Mouse (Mus musculus): ENCODE results near the gene 0610009B22Rik. TPM values are rescaled to one million over a fixed set of nuclear protein-coding genes. Genes with fewer than 3 reads are reported as not detected.
"Not testable (repeated sequence)": the region's sequence is repeated elsewhere in the genome, so short reads cannot be mapped to it uniquely, and the experiment has no call there.

0610009B22Rik gene
- 55.5 and 72.2 TPM in 2 replicates for polyA plus RNA-seq (2015; fragmentation: Nextera tagmentation; extraction: Ambion mirVana)

DNA sequence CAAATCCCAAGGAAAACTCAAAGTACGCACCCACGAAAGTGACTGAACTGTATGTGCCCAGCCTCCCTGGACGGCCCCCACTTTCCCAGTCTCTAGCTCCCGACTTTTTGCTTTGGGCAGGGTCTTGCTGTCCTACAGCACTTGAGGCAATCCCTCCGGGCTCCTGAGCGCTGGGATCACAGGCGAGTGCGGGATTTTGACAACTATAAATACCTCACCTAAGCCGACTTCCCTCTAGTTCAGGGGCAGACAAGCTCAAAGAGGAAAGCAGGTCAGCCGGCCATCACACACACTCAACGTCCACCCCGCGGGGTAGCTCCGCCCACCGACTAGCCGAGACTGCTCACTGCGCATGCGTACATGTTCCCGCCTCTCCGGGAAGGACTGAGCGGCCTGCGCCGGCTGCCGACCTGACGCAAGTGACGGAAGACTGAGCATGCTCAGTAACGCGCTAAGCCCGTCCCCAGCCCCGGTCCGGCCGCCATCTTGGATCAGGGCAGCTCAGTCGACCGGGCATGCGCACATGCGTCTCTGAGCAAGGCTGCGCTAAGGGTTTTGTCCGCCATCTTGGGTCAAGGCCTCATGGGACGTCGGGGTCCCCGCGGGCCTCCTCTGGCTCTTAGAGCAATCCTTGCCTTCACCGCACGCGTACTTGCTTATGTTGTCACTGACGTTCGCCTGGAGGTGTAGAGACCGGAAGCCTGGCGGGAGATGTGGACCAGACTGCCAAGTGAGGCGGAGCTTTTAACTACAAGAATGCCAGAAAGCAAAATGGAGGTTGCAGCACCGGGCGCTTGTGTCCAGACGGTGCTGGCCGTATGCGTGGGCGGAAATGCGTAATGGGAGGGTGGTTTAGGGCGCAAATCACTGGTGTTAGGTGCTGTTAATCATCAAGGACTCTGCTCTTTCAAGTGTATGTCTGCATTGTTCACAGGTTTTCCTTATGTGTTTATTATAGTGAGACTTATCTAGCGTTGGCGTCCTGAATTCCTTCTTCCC lies at the start of gene 0610009B22Rik:
0610009B22Rik (minus strand) TSS at position 545 of the 999 bp plus-strand sequence.
- ATAC-seq (replicated peaks; ENCODE audit: insufficient number of reproducible peaks, insufficient read depth, low FRiP score, low read depth): peak; percentile 99
- under 1% methylated on average over 60 of the region's 60 CpGs for WGBS
- H3K36me3 ChIP-seq: peaks cover 12% of the 10 kb centered on the region; the same call in 1 of the 2 replicates
- no peaks in the 10 kb centered on the region for H3K9me3 ChIP-seq (replicated peaks)
- peak within 1 kb of the TSS; percentile 67 for H3K4me2 ChIP-seq
- H3K27ac ChIP-seq: peak within 1 kb of the TSS; percentile 100
- H3K4me3 ChIP-seq: peak within 1 kb of the TSS; percentile 62
- H3K27me3 ChIP-seq: no peaks in the 10 kb centered on the region
- peak within 1 kb of the TSS; percentile 70 for H3K9ac ChIP-seq
- H3K4me1 ChIP-seq (replicated peaks): peaks cover 9% of the 10 kb centered on the region

DNA sequence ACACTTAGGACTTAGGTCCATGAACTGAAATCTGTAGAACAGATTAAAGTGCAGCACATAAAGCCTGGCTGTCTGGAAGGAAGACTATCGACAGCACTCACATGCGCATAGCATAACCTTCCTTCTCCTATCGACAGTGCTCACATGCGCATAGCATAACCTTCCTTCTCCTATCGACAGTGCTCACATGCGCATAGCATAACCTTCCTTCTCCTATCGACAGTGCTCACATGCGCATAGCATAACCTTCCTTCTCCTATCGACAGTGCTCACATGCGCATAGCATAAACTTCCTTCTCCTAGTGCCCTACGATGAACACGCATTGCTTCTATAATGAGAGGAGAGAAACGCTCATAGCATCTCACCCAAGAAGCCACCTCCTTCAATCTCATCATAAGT lies 45.5 kb upstream of the 0610009B22Rik start:
- not testable (repeated sequence) for ATAC-seq (replicated peaks; ENCODE audit: insufficient number of reproducible peaks, insufficient read depth, low FRiP score, low read depth); H3K4me2 ChIP-seq; H3K27me3 ChIP-seq; H3K27ac ChIP-seq; H3K4me3 ChIP-seq; H3K4me1 ChIP-seq (replicated peaks); H3K9ac ChIP-seq; H3K9me3 ChIP-seq (replicated peaks)
- 95% methylated on average over 13 of the region's 13 CpGs for WGBS
- peaks cover 40% of the 10 kb centered on the region for H3K36me3 ChIP-seq

DNA sequence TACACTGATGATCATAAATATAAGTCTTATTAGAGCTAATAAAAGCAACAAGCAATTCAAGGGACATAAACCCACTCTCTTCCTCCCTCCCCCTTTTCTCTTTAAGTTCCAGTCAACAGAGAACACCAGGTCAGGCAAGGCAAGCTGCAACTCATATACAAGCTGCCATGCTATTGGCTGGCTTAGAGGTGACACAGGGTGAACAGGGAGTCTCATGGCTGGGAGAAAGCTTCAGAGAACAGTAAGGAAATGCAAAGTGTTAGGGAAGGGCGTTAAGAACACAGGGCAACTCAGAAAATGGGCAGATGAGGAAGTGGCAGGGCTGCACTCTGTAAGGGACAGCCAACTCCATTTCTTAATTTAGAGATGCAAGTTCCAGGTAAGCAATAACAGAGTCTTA lies 44.2 kb upstream of the 0610009B22Rik start:
- H3K4me1 ChIP-seq (replicated peaks): no peaks in the 10 kb centered on the region
- WGBS: 69% methylated on average over 1 of the region's 1 CpGs

DNA sequence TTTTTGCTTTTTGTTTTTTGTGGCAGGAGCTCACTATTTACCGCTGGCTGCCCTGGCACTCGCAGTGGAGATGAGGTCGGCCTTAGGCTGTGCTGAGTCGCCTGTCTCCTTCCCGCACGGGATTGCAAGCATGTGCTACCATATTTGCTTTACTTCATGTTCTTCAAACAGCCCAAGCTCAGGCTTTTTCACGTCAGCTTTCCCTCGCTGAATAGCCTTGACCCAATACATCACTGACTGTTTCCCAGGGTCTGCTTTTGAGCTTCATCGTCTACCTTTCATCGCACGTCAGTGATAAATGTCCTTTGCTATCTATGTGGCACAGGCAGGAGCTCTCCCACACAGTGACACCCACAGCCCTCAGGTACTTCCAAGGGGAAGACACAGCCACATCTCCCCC lies 32.4 kb upstream of the 0610009B22Rik start:
- Histone ChIP-seq H3K4me1 (replicated peaks) (no peaks in the 10 kb centered on the region), H3K27ac (no peak overlapping the region), H3K4me2 (no peak overlapping the region), H3K9me3 (replicated peaks) (no peaks in the 10 kb centered on the region), H3K36me3 (peaks cover 71% of the 10 kb centered on the region), H3K9ac (no peak overlapping the region), H3K4me3 (no peak overlapping the region), H3K27me3 (no peaks in the 10 kb centered on the region)
- no peak for ATAC-seq (replicated peaks; ENCODE audit: insufficient number of reproducible peaks, insufficient read depth, low FRiP score, low read depth)
- 90% methylated on average over 11 of the region's 11 CpGs for WGBS

More for the DNA sequence above, 44.2 kb upstream of the 0610009B22Rik start:
- no peaks in the 10 kb centered on the region for H3K27me3 ChIP-seq
- H3K4me2 ChIP-seq: no peak overlapping the region
- H3K4me3 ChIP-seq: no peak overlapping the region
- H3K36me3 ChIP-seq: peaks cover 41% of the 10 kb centered on the region
- ATAC-seq (replicated peaks; ENCODE audit: insufficient number of reproducible peaks, insufficient read depth, low FRiP score, low read depth): no peak
- no peak overlapping the region for H3K9ac ChIP-seq
- H3K27ac ChIP-seq: no peak overlapping the region
- H3K9me3 ChIP-seq (replicated peaks): no peaks in the 10 kb centered on the region

DNA sequence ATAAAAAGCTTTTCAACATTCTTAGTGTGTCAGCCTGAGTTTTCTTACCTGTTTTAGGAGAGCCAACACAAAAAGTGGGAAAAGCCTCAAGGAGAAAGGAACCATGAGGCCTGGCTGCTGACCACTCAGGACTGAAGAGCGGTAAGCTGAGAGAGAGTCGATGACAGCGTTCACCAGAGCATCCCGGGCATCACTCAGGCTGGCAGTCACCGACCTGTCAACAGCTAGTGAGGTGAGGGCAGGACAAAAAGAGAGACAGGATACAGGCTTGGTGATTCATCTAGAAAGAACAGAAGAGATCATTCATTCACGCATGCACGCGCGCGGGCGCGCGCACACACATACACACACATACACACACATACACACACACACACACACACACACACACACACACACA lies 18.4 kb upstream of the 0610009B22Rik start:
- ATAC-seq (replicated peaks; ENCODE audit: insufficient number of reproducible peaks, insufficient read depth, low FRiP score, low read depth): no peak
- Histone ChIP-seq H3K4me1 (replicated peaks) (no peaks in the 10 kb centered on the region), H3K36me3 (peaks cover 61% of the 10 kb centered on the region), H3K27ac (no peak overlapping the region), H3K4me3 (no peak overlapping the region), H3K9ac (no peak overlapping the region), H3K4me2 (no peak overlapping the region), H3K27me3 (no peaks in the 10 kb centered on the region), H3K9me3 (replicated peaks) (no peaks in the 10 kb centered on the region)
- WGBS: 63% methylated on average over 13 of the region's 13 CpGs

DNA sequence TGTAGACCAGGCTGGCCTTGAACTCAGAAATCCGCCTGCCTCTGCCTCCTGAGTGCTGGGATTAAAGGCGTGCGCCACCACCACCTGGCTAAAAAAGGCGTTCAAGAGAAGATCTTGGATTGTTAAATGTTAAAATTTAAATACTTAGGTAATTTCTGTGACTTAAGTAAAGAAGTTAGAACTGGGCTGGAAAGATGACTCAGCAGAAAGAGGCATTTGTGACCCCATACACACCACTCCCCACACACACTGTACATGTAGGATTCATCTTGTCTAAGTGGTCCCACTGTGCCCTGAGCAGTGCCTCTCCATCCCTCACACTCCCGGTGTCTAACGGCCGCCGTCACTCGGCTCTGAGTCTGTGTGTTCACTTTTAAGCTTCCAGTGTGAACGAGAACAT lies 17.8 kb upstream of the 0610009B22Rik start:
- WGBS: 94% methylated on average over 10 of the region's 10 CpGs
- H3K27me3 ChIP-seq: no peaks in the 10 kb centered on the region
- ATAC-seq (replicated peaks; ENCODE audit: insufficient number of reproducible peaks, insufficient read depth, low FRiP score, low read depth): no peak
- H3K4me3 ChIP-seq: no peak overlapping the region
- no peak overlapping the region for H3K27ac ChIP-seq
- H3K4me2 ChIP-seq: no peak overlapping the region
- H3K9me3 ChIP-seq (replicated peaks): no peaks in the 10 kb centered on the region
- H3K4me1 ChIP-seq (replicated peaks): no peaks in the 10 kb centered on the region
- H3K36me3 ChIP-seq: peaks cover 62% of the 10 kb centered on the region
- H3K9ac ChIP-seq: no peak overlapping the region

DNA sequence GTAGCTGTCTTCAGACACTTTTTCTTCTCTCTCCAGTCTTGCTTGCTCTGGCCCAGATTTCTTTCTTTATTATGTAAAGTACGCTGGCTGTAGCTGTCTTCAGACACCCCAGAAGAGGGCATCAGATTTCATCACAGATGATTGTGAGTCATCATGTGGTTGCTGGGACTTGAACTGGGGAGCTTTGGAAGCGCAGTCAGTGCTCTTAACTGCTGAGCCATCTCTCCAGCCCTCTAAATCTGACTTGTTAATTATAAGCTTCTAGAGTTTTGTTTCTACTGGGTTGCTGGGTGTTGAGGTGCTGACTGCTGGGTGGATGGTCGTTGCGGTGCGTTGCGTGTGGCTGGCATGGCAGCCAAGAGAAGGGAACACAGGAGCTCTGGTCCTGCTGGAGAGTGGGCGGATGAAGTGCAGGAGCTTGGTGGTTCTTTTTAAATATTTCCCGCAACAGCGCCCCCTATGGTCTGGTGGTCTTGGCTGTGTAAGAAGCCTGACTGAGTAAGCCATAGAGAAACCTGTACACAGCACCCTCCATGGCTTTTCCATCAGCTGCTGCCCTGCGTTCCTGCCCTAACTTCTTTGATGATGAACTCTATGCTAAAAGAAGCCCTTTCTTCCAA lies 14.8 kb upstream of the 0610009B22Rik start:
- ATAC-seq (replicated peaks; ENCODE audit: insufficient number of reproducible peaks, insufficient read depth, low FRiP score, low read depth): no peak
- H3K4me3 ChIP-seq: no peak overlapping the region
- no peak overlapping the region for H3K4me2 ChIP-seq
- H3K27ac ChIP-seq: no peak overlapping the region
- H3K9me3 ChIP-seq (replicated peaks): no peaks in the 10 kb centered on the region
- WGBS: 69% methylated on average over 10 of the region's 10 CpGs
- peaks cover 67% of the 10 kb centered on the region for H3K36me3 ChIP-seq
- H3K9ac ChIP-seq: no peak overlapping the region
- no peaks in the 10 kb centered on the region for H3K27me3 ChIP-seq
- no peaks in the 10 kb centered on the region for H3K4me1 ChIP-seq (replicated peaks)

DNA sequence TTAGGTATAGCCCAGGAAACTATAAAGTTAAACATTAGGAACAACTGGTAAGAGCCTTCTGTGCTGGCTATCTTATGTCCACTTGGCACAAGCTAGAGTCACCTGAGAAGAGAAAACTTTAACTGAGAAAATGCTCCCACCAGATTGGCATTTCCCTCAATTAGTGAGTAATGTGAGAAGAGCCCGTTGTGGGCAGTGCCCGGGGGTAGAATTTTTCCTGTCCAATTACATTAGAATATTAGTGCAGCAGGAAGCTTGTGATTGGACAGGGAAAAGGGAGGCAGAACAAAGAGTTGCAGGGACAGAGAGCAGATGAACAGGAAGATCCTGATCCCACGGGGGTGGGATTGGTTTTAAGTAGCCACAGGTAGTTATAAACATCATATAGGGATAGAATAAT lies 14.2 kb upstream of the 0610009B22Rik start:
- Histone ChIP-seq H3K9ac (no peak overlapping the region), H3K4me1 (replicated peaks) (no peaks in the 10 kb centered on the region), H3K4me3 (no peak overlapping the region), H3K36me3 (peaks cover 65% of the 10 kb centered on the region), H3K27me3 (no peaks in the 10 kb centered on the region), H3K9me3 (replicated peaks) (no peaks in the 10 kb centered on the region), H3K4me2 (no peak overlapping the region), H3K27ac (no peak overlapping the region)
- 82% methylated on average over 3 of the region's 3 CpGs for WGBS
- ATAC-seq (replicated peaks; ENCODE audit: insufficient number of reproducible peaks, insufficient read depth, low FRiP score, low read depth): no peak

DNA sequence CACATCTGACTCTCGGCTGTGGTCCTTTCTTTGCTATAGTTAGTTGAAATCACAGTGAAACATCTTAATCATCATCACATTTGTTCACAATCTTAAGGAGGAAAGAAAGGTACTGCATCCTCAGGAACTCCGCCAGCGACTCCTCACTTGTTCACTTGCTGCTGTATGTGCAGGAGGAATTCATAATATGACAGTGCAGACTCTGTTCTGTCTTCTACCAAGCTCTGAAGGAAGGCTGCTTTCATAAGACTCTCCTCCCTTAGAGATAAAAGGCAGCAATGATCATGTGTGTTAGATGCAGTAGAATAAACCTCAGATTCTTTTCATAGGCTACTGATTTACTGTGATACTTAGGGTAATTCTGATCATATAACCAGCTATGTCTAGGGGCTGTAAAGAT lies 6.3 kb upstream of the 0610009B22Rik start:
- Histone ChIP-seq H3K27ac (no peak overlapping the region), H3K36me3 (peaks cover 50% of the 10 kb centered on the region), H3K9me3 (replicated peaks) (no peaks in the 10 kb centered on the region), H3K4me3 (no peak overlapping the region), H3K4me2 (no peak overlapping the region), H3K27me3 (no peaks in the 10 kb centered on the region), H3K9ac (no peak overlapping the region), H3K4me1 (replicated peaks) (0 out of 2 replicates have a peak, but pooled peaks cover under 1% of the 10 kb centered on the region)
- 93% methylated on average over 3 of the region's 3 CpGs for WGBS
- ATAC-seq (replicated peaks; ENCODE audit: insufficient number of reproducible peaks, insufficient read depth, low FRiP score, low read depth): no peak

DNA sequence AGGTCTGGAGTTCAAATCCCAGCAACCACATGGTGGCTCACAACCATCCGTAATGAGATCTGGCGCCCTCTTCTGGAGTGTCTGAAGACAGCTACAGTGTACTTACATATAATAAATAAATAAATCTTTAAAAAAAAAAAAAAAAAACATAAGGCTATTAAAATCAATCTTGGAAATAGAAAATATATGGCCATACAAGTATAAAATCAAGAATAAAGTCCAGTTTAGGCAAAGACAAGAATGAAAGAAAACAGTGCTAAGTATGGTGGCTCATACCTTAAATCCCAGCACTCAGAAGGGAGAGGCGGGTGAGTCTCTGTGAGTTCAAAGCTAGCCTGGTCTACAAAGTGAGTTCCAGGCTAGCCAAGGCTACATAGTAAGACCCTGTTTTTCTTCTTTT lies 1.9 kb upstream of the 0610009B22Rik start:
- H3K27ac ChIP-seq; ATAC-seq (replicated peaks; ENCODE audit: insufficient number of reproducible peaks, insufficient read depth, low FRiP score, low read depth); H3K9ac ChIP-seq; H3K9me3 ChIP-seq (replicated peaks); H3K4me2 ChIP-seq; H3K4me1 ChIP-seq (replicated peaks); H3K4me3 ChIP-seq; H3K27me3 ChIP-seq: not testable (repeated sequence)
- 87% methylated on average over 2 of the region's 3 CpGs for WGBS
- peaks cover 11% of the 10 kb centered on the region for H3K36me3 ChIP-seq

DNA sequence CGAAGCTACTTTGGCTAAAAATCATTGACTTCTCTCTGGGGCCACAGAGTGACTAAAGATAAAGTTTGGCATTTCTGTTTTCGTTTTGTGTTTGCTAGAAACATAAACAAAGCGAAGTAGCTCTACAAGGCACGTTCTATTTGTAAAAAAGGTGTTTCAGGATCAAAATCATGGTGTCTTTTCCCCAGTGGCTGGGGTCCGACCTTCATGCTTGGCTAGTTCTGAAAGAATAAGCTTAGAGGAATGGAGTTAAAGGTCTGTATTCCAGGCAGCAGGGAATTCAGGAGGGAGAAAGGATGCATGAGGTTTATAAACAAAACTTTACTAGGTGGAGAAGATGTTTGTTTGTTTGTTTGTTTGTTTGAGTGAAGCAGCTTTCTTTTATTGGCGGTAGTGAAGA lies 669 bp upstream of the 0610009B22Rik start:
- Histone ChIP-seq H3K4me3 (peak overlapping the region; percentile 62), H3K9ac (0 out of 2 replicates have a peak overlapping the region, but pooled peaks have one; percentile 65), H3K9me3 (replicated peaks) (no peaks in the 10 kb centered on the region), H3K36me3 (peaks cover 12% of the 10 kb centered on the region; the same call in 1 of the 2 replicates), H3K27me3 (no peaks in the 10 kb centered on the region), H3K27ac (peak overlapping the region; percentile 100), H3K4me2 (peak overlapping the region; percentile 66), H3K4me1 (replicated peaks) (peaks cover 9% of the 10 kb centered on the region)
- no peak for ATAC-seq (replicated peaks; ENCODE audit: insufficient number of reproducible peaks, insufficient read depth, low FRiP score, low read depth)
- WGBS: 22% methylated on average over 6 of the region's 6 CpGs

All from heart, embryonic 15.5 days (tissue).